Mouse (Mus musculus) heart, embryonic 13.5 days (tissue): ENCODE measurements around the gene Rbmxl1. TPM values are rescaled to one million over a fixed set of nuclear protein-coding genes. Genes with fewer than 3 reads are reported as not detected.
A peak's percentile ranks its signal among the peaks of the same experiment; 100 is the strongest.
"Not testable (repeated sequence)": the region's sequence is repeated elsewhere in the genome, so short reads cannot be mapped to it uniquely, and the experiment has no call there.

Source experiments
- ATAC-seq: fragments of 200-750 bp; cut with Nextera tagmentation; 2 replicates; pipeline ENCODE4 v1.8.0; 2017; ENCODE audit warnings: moderate TSS enrichment; ENCODE audit not compliant: insufficient number of reproducible peaks, low FRiP score, low TSS enrichment; ENCODE audit errors: extremely low read depth
- H3K27ac ChIP-seq: fragments of 300-500 bp; sonication (generic); replicated peaks from 2 replicates; pipeline ENCODE4 v1.5.1; 2015; ENCODE audit warnings: moderate library complexity, mild to moderate bottlenecking, inconsistent platforms
- H3K27me3 ChIP-seq: fragments of 300-500 bp; sonication (generic); replicated peaks from 2 replicates; pipeline ENCODE4 v1.6.1; 2015; ENCODE audit warnings: mild to moderate bottlenecking, inconsistent platforms
- H3K36me3 ChIP-seq: fragments of 300-500 bp; sonication (generic); 2 replicates; pipeline ENCODE4 v1.6.1; 2015; ENCODE audit warnings: mild to moderate bottlenecking, inconsistent platforms
- H3K4me1 ChIP-seq: fragments of 300-500 bp; sonication (generic); 2 replicates; pipeline ENCODE4 v1.6.1; 2015; ENCODE audit warnings: inconsistent platforms
- H3K4me2 ChIP-seq: fragments of 300-500 bp; sonication (generic); 2 replicates; pipeline ENCODE4 v1.6.1; 2015; ENCODE audit warnings: inconsistent platforms, mild to moderate bottlenecking, moderate library complexity
- H3K4me3 ChIP-seq: fragments of 300-500 bp; sonication (generic); 2 replicates; pipeline ENCODE4 v1.5.1; 2015; ENCODE audit warnings: moderate library complexity, mild to moderate bottlenecking, inconsistent platforms
- H3K9ac ChIP-seq: fragments of 300-500 bp; sonication (generic); 2 replicates; pipeline ENCODE4 v1.6.1; 2015; ENCODE audit warnings: inconsistent platforms, mild to moderate bottlenecking, moderate library complexity
- H3K9me3 ChIP-seq: fragments of 300-500 bp; sonication (generic); 2 replicates; pipeline ENCODE4 v1.6.1; 2016; ENCODE audit warnings: inconsistent platforms
- WGBS: fragments of 180-500 bp; shearing (Covaris S2); methylation state at CpG from one replicate; pipeline ENCODE4 v1.1.7; 2015; ENCODE audit warnings: mixed read lengths; 5-methylcytosine and 5-hydroxymethylcytosine counted together
- polyA plus RNA-seq: library from polyadenylated mRNA; unstranded; fragments of >200 nt; fragmentation: Nextera tagmentation; extraction: Ambion mirVana; gene quantifications from 2 replicates; pipeline ENCODE4 v1.2.1, GENCODE M21; 2015

Gene Rbmxl1
- polyA plus RNA-seq, 1 experiment from 2014 or later: 140 TPM

DNA sequence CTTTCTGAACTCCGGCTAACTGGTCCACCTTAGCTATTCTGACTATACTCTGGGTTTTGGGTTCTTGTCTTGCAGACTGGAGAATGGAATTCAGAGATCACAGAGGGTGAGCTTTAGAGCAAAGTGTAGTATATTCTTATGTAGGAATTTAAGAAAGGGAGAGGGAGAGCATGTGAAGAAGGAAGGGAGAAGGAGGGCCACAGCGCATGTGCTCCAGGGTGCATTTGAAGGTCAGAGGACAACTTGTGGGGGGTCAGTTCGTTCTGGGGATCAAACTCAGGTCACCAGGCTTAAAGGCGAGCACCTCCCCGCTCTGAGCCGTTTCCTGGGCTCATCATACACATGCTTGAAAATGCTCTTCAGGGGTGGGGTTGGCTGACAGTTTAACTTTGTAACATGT lies 25.3 kb upstream of the Rbmxl1 start:
- Histone ChIP-seq H3K36me3 (peaks cover 53% of the 10 kb centered on the region), H3K27ac (no peak overlapping the region), H3K4me1 (no peaks in the 10 kb centered on the region), H3K4me3 (no peak overlapping the region), H3K9me3 (no peaks in the 10 kb centered on the region), H3K4me2 (no peak overlapping the region), H3K9ac (no peak overlapping the region), H3K27me3 (no peaks in the 10 kb centered on the region)
- 77% methylated on average over 6 of the region's 6 CpGs for WGBS
- ATAC-seq: no peak

DNA sequence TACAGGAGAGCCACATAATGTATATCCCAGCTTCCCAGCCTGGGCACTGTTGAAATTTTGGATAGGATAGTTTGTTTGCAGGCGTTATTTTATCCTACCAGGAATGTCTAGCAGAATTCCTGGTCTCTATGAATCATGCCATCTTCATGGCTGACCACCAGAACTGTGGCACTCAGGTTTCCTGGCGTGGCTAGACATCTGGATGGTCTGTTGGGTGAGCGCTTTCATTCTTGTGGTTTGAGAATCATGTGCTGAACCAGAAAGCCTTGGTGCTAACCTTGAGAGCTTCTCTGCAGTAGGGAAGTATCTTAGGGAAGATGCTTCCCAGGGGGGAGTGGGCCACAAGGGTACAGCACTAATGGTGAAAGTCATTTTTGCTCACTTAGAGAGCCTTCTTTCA lies 6.4 kb upstream of the Rbmxl1 start:
- H3K4me1 ChIP-seq: peaks cover 8% of the 10 kb centered on the region
- H3K9ac ChIP-seq: no peak overlapping the region
- ATAC-seq: no peak
- H3K4me2 ChIP-seq: no peak overlapping the region
- H3K4me3 ChIP-seq: no peak overlapping the region
- H3K27ac ChIP-seq: no peak overlapping the region
- no peaks in the 10 kb centered on the region for H3K27me3 ChIP-seq
- H3K9me3 ChIP-seq: no peaks in the 10 kb centered on the region
- peaks cover 35% of the 10 kb centered on the region for H3K36me3 ChIP-seq
- 88% methylated on average over 3 of the region's 3 CpGs for WGBS

DNA sequence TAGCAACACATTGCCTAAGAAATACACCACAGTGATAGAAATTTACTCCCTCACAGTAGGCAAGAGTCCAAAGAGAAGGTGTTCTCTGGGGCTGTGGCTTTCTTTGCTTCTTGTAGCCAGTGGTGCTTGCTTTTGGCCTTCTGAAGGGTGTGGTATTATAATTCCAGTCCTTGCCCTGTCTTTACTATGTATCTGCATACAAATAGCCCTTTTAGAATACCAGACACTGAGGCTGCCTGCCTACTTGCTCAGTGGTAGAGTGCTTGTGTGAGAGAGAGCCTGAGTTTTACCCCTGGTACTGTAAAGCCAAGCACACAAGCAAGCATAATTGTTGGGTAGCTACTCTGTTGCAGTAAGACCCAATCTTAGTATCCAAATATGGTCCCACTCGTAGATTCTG lies 6.0 kb upstream of the Rbmxl1 start:
- no peak overlapping the region for H3K27ac ChIP-seq
- no peaks in the 10 kb centered on the region for H3K9me3 ChIP-seq
- H3K4me3 ChIP-seq: no peak overlapping the region
- peaks cover 9% of the 10 kb centered on the region for H3K4me1 ChIP-seq
- H3K4me2 ChIP-seq: no peak overlapping the region
- ATAC-seq: no peak
- H3K27me3 ChIP-seq: no peaks in the 10 kb centered on the region
- H3K9ac ChIP-seq: no peak overlapping the region
- WGBS: 84% methylated on average over 1 of the region's 1 CpGs
- H3K36me3 ChIP-seq: peaks cover 35% of the 10 kb centered on the region

DNA sequence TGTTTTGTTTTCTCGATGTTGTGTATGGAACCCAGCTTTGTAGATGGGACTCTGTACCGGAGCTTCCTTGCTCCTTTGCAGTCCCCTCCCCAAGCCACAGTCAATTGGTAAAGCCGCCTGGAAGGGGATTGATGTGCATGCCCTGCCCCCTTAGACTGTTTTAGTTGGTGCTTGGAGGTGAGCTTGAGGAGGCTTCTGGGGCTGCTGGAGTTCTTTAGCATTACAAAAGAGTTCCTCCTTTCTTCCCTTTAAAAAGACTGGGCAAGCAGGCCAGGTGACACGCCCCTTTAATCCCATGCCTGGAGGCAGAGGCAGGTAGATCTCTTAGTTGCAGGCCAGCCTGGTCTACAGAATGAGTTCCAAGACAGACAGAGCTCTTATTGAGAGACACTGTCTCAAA lies 4.4 kb upstream of the Rbmxl1 start:
- no peak for ATAC-seq
- Histone ChIP-seq H3K4me2 (no peak overlapping the region), H3K9ac (no peak overlapping the region), H3K27me3 (no peaks in the 10 kb centered on the region), H3K27ac (no peak overlapping the region), H3K4me1 (peaks cover 9% of the 10 kb centered on the region), H3K36me3 (peaks cover 33% of the 10 kb centered on the region), H3K9me3 (no peaks in the 10 kb centered on the region), H3K4me3 (no peak overlapping the region)
- WGBS: 85% methylated on average over 4 of the region's 4 CpGs

DNA sequence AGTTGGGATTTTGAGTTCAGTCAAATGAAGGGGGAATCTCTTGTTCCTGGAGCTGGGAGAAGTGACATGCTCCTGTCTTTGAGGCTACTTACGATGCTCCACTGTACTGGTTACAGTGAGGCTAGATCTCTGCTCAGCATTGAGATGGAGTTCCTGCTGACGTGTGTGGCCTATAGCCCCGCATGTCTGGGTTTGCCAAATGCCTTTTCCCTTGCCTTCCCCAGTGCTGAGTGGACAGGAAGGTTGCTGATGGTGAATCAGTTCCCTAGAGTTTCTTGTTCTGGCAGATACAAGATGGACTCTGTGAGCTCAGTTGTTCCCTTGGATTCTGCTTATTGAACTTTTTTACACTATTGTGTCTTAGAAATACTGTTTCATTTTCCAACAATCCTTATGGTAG lies 2.2 kb upstream of the Rbmxl1 start:
- Histone ChIP-seq H3K27me3 (no peaks in the 10 kb centered on the region), H3K4me3 (no peak overlapping the region), H3K4me2 (peak overlapping the region; percentile 98), H3K36me3 (peaks cover 24% of the 10 kb centered on the region), H3K9ac (0 out of 2 replicates have a peak overlapping the region, but pooled peaks have one; percentile 17), H3K27ac (no peak overlapping the region), H3K4me1 (peaks cover 17% of the 10 kb centered on the region), H3K9me3 (no peaks in the 10 kb centered on the region)
- WGBS: 46% methylated on average over 3 of the region's 3 CpGs
- no peak for ATAC-seq

DNA sequence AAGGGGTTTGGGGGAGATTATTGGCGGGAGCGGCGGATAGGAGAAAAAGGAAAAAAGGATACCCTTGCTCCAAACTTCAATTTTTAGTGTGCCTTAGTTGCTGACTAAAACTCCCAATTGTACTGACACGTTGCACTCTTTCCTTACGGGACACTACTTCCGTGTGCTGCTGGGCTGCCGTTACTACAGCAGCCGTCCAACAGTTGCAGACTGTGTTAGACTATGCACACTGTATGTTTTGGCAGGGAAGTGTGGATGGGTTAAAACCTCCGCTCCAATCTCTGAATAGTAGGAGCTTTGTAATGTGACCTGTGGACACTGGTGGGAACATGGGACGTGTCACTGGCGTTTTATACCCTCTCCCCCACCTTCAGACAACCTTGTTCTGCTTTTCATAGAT lies 1.4 kb upstream of the Rbmxl1 start:
- Histone ChIP-seq H3K27ac (peak overlapping the region; percentile 96), H3K27me3 (no peaks in the 10 kb centered on the region), H3K9ac (peak overlapping the region; percentile 99), H3K4me2 (peak overlapping the region; percentile 98), H3K9me3 (no peaks in the 10 kb centered on the region), H3K36me3 (peaks cover 16% of the 10 kb centered on the region), H3K4me1 (peaks cover 17% of the 10 kb centered on the region), H3K4me3 (peak overlapping the region; percentile 86)
- WGBS: under 1% methylated on average over 11 of the region's 11 CpGs
- ATAC-seq: no peak

DNA sequence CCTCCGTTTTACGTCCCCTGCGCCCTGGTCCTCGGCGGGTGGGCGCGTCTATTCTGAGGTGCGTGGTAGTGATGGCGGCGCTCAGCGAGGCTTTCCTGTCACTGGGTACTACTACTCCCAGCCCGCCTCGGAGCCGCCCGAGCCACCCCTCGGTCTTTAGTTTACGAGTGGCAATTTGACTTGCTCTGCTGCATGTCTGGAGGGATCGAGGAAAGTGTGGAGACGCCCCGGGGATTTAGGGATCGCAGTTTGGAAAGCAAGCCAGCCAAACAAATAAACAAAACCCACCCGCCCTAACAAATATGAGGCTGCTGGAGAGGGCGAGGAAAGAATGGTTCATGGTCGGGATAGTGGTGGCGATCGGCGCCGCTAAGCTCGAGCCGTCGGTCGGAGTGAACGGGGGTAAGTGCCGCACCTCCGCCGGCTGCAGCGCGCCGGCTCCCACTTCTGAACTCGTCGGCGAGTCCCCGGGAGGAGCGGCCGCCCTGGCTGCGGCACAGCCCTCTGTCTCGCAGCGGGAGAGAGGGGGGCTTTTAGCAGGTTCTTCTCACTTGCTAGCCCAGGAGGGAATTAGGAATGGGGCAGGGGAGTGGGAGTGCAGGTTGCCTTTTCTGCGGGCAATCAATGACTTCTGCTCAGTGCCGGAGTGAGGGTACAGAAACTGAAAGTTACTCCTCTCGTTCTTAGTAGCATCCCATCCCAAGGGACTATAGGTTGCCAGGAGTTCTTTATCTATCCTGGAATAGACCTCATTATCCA lies 754 bp upstream of the Rbmxl1 start, which contains the start of gene Slc10a7:
TSS of gene Slc10a7 (plus strand) at position 74 of the 759 bp plus-strand sequence.
- Histone ChIP-seq H3K36me3 (peaks cover 23% of the 10 kb centered on the region), H3K4me3 (peak within 1 kb of the TSS; percentile 86), H3K9ac (peak within 1 kb of the TSS; percentile 99), H3K27me3 (no peaks in the 10 kb centered on the region), H3K4me1 (peaks cover 17% of the 10 kb centered on the region), H3K9me3 (no peaks in the 10 kb centered on the region), H3K27ac (peak within 1 kb of the TSS; percentile 96), H3K4me2 (peak within 1 kb of the TSS; percentile 98)
- under 1% methylated on average over 51 of the region's 51 CpGs for WGBS
- ATAC-seq: peak; percentile 84

DNA sequence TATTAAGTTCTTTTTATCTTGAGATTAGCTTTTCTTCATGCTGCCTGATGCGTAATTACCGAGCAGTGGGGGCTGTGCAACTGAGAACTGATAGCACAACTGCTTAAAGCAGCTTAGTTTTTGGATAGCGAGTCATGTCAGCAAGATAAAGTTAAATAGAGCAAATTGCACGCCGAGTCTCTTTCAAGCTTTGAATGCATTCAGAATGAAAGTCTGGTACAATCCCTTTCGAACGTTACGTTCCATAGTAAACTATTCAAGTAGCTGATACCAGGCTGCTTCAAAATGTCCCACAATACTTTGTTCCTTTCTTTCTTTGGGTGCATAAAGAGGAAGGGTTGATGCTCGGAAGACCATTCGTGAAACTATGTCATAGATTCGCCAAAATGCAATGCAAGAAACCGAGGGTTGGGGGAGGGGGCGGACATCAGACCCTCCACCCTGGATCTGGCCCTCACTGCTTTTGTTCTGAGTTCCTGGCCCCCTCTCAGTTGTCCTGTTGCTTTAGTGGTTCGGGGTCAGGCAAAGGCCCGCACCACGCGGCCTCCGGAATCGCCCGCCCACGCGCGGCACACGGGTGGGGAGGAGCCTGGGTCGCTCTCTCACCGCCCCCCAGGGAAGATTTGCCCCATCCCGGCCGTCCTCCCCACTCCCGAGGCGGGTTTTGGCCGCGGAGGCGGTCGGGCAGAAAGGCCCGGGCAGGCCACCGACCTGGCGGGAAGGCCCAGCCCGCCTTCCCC lies 549 bp downstream of the Rbmxl1 start:
- WGBS: under 1% methylated on average over 38 of the region's 38 CpGs
- H3K4me2 ChIP-seq: peak overlapping the region; percentile 98
- peak overlapping the region; percentile 96 for H3K27ac ChIP-seq
- peaks cover 33% of the 10 kb centered on the region for H3K36me3 ChIP-seq
- no peaks in the 10 kb centered on the region for H3K9me3 ChIP-seq
- peaks cover 17% of the 10 kb centered on the region for H3K4me1 ChIP-seq
- H3K4me3 ChIP-seq: peak overlapping the region; percentile 86
- H3K9ac ChIP-seq: peak overlapping the region; percentile 99
- H3K27me3 ChIP-seq: no peaks in the 10 kb centered on the region
- ATAC-seq: peak; percentile 20; the same call in 1 of the 2 replicates

DNA sequence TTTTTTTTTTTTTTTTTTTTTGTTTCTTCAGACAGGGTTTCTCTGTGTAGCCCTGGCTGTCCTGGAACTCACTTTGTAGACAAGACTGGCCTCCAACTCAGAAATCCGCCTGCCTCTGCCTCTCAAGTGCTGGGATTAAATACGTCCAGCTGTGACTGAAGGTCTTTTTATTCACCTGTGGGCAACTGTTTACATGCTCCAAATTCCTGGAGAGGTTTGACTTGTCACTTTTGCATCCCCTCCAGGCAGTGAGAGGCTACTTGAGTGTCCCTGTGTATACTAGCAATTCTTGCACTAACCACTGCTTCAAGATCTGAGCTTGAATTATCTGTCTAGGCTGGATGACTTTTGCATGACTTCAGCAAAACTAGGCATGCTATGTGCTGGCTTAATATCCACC lies 6.0 kb downstream of the Rbmxl1 start:
- peaks cover 8% of the 10 kb centered on the region for H3K4me1 ChIP-seq
- H3K4me3 ChIP-seq: no peak overlapping the region
- H3K36me3 ChIP-seq: peaks cover 28% of the 10 kb centered on the region
- no peaks in the 10 kb centered on the region for H3K9me3 ChIP-seq
- no peak overlapping the region for H3K4me2 ChIP-seq
- H3K27ac ChIP-seq: no peak overlapping the region
- WGBS: 71% methylated on average over 2 of the region's 2 CpGs
- H3K9ac ChIP-seq: no peak overlapping the region
- no peak for ATAC-seq
- no peaks in the 10 kb centered on the region for H3K27me3 ChIP-seq

DNA sequence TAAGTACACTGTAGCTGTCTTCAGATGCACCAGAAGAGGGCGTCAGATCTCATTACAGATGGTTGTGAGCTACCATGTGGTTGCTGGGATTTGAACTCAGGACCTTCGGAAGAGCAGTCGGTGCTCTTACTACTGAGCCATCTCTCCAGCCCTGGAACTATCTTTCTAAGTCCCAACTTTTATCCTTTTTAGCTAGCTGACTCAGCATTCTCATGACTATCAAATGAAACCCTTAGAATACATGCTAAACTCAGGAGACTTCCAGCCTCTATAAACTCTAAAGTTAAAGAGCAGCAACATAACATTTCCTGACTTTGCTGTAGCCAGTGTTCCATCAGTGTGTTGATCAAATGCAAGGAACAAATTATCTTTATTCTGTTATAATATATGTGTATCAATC lies 12.4 kb downstream of the Rbmxl1 start:
- not testable (repeated sequence) for H3K9ac ChIP-seq, H3K4me1 ChIP-seq, H3K4me2 ChIP-seq, ATAC-seq, H3K36me3 ChIP-seq, H3K9me3 ChIP-seq, H3K27me3 ChIP-seq, H3K27ac ChIP-seq, H3K4me3 ChIP-seq
- WGBS: 92% methylated on average over 3 of the region's 3 CpGs

DNA sequence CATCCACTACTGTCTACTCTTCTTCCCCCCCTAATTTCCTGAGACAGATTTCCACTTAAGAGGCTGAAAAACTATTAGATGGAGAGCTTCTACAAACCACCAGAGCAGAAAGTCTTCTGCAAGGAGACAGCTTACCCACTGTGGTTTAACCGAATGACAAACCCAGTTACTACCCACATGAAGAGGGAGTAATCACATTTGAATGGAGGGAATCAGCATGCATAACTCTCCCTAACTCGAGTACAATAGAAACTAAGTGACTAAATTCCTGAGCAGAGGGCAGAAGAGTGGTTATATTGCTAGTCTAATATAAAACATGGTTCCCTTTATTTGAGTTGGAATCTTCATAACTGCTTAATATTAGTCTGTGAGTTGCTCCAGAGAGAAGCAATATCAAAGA lies 15.7 kb downstream of the Rbmxl1 start:
- no peaks in the 10 kb centered on the region for H3K9me3 ChIP-seq
- ATAC-seq: no peak
- no peaks in the 10 kb centered on the region for H3K36me3 ChIP-seq
- H3K4me1 ChIP-seq: no peaks in the 10 kb centered on the region
- H3K27me3 ChIP-seq: no peaks in the 10 kb centered on the region
- H3K4me2 ChIP-seq: no peak overlapping the region
- WGBS: 45% methylated on average over 2 of the region's 2 CpGs
- H3K4me3 ChIP-seq: no peak overlapping the region
- no peak overlapping the region for H3K9ac ChIP-seq
- no peak overlapping the region for H3K27ac ChIP-seq
